Mouse (Mus musculus): Measurements from ENCODE around the gene Tspan14. TPM values are rescaled to one million over a fixed set of nuclear protein-coding genes. Genes with fewer than 3 reads are reported as not detected.
A peak's percentile ranks its signal among the peaks of the same experiment; 100 is the strongest.

Gene Tspan14
- polyA plus RNA-seq, 1 experiment from 2014 or later = 32.9 TPM

GRCm38 (mm10) chr14:40932225-40932624 is 34.4 kb downstream of the Tspan14 start:
- no peak overlapping the region for H3K9ac ChIP-seq
- H3K9me3 ChIP-seq (replicated peaks) = no peaks in the 10 kb centered on the region
- no peak overlapping the region for H3K4me3 ChIP-seq (replicated peaks)
- 83% methylated on average over 9 of the region's 9 CpGs for WGBS (ENCODE audit: insufficient replicate concordance)
- no peak overlapping the region for H3K4me2 ChIP-seq
- H3K4me1 ChIP-seq (replicated peaks) = peaks cover 94% of the 10 kb centered on the region
- H3K27ac ChIP-seq = 0 out of 2 replicates have a peak overlapping the region, but pooled peaks have one; percentile 57
- peaks cover 12% of the 10 kb centered on the region; the same call in 1 of the 2 replicates for H3K36me3 ChIP-seq
- no peak for DNase-seq
- ATAC-seq (ENCODE audit: low read depth) = no peak
- H3K27me3 ChIP-seq = no peaks in the 10 kb centered on the region

- H3K36me3 ChIP-seq = peaks cover 12% of the 10 kb centered on the region; the same call in 1 of the 2 replicates
- peak overlapping the region; percentile 57 for H3K27ac ChIP-seq
- peaks cover 94% of the 10 kb centered on the region for H3K4me1 ChIP-seq (replicated peaks)
- H3K9me3 ChIP-seq (replicated peaks) = no peaks in the 10 kb centered on the region
- no peak overlapping the region for H3K9ac ChIP-seq
- H3K27me3 ChIP-seq = no peaks in the 10 kb centered on the region
- peak overlapping the region; percentile 12; the same call in 1 of the 2 replicates for H3K4me2 ChIP-seq
- 36% methylated on average over 3 of the region's 3 CpGs for WGBS (ENCODE audit: insufficient replicate concordance)
- ATAC-seq (ENCODE audit: low read depth) (0 out of 2 replicates have a peak, but pooled peaks have one; percentile 5), DNase-seq (no peak)
- H3K4me3 ChIP-seq (replicated peaks) = no peak overlapping the region
Observed at GRCm38 (mm10) chr14:40931115-40931829, 35.3 kb downstream of the Tspan14 start.

- ATAC-seq (ENCODE audit: low read depth) (no peak), DNase-seq (no peak)
- Histone ChIP-seq H3K27ac (no peak overlapping the region), H3K36me3 (peaks cover 12% of the 10 kb centered on the region; the same call in 1 of the 2 replicates), H3K27me3 (no peaks in the 10 kb centered on the region), H3K9ac (no peak overlapping the region), H3K4me3 (replicated peaks) (no peak overlapping the region), H3K9me3 (replicated peaks) (no peaks in the 10 kb centered on the region), H3K4me2 (no peak overlapping the region), H3K4me1 (replicated peaks) (peaks cover 92% of the 10 kb centered on the region)
- 55% methylated on average over 2 of the region's 2 CpGs for WGBS (ENCODE audit: insufficient replicate concordance)
Observed at GRCm38 (mm10) chr14:40929943-40930342, 36.7 kb downstream of the Tspan14 start.

GRCm38 (mm10) chr14:40928897-40929296 is 37.7 kb downstream of the Tspan14 start:
- no peak overlapping the region for H3K4me2 ChIP-seq
- DNase-seq = no peak
- peaks cover 10% of the 10 kb centered on the region; the same call in 1 of the 2 replicates for H3K36me3 ChIP-seq
- H3K4me3 ChIP-seq (replicated peaks) = no peak overlapping the region
- H3K27ac ChIP-seq = no peak overlapping the region
- no peaks in the 10 kb centered on the region for H3K9me3 ChIP-seq (replicated peaks)
- peaks cover 92% of the 10 kb centered on the region for H3K4me1 ChIP-seq (replicated peaks)
- H3K27me3 ChIP-seq = no peaks in the 10 kb centered on the region
- ATAC-seq (ENCODE audit: low read depth) = no peak
- 71% methylated on average over 5 of the region's 5 CpGs for WGBS (ENCODE audit: insufficient replicate concordance)
- no peak overlapping the region for H3K9ac ChIP-seq

GRCm38 (mm10) chr14:40927041-40927440 is 39.6 kb downstream of the Tspan14 start:
- 52% methylated on average over 2 of the region's 2 CpGs for WGBS (ENCODE audit: insufficient replicate concordance)
- Histone ChIP-seq H3K27ac (no peak overlapping the region), H3K4me3 (replicated peaks) (no peak overlapping the region), H3K9me3 (replicated peaks) (no peaks in the 10 kb centered on the region), H3K27me3 (no peaks in the 10 kb centered on the region), H3K36me3 (peaks cover 7% of the 10 kb centered on the region; the same call in 1 of the 2 replicates), H3K4me2 (no peak overlapping the region), H3K9ac (no peak overlapping the region), H3K4me1 (replicated peaks) (peaks cover 93% of the 10 kb centered on the region)
- DNase-seq (no peak), ATAC-seq (ENCODE audit: low read depth) (peak; percentile 28; the same call in 1 of the 2 replicates)

GRCm38 (mm10) chr14:40924378-40925113 is 42.1 kb downstream of the Tspan14 start:
- 18% methylated on average over 10 of the region's 10 CpGs for WGBS (ENCODE audit: insufficient replicate concordance)
- H3K9me3 ChIP-seq (replicated peaks) = no peaks in the 10 kb centered on the region
- H3K9ac ChIP-seq = peak overlapping the region; percentile 5
- H3K4me2 ChIP-seq = peak overlapping the region; percentile 32
- H3K27ac ChIP-seq = peak overlapping the region; percentile 79
- DNase-seq = no peak
- ATAC-seq (ENCODE audit: low read depth) = peak; percentile 62
- H3K4me3 ChIP-seq (replicated peaks) = no peak overlapping the region
- peaks cover 14% of the 10 kb centered on the region; the same call in 1 of the 2 replicates for H3K36me3 ChIP-seq
- peaks cover 92% of the 10 kb centered on the region for H3K4me1 ChIP-seq (replicated peaks)
- H3K27me3 ChIP-seq = no peaks in the 10 kb centered on the region

GRCm38 (mm10) chr14:40921241-40921640 is 45.4 kb downstream of the Tspan14 start:
- Histone ChIP-seq H3K27ac (0 out of 2 replicates have a peak overlapping the region, but pooled peaks have one; percentile 29), H3K27me3 (no peaks in the 10 kb centered on the region), H3K4me1 (replicated peaks) (peaks cover 78% of the 10 kb centered on the region), H3K4me2 (no peak overlapping the region), H3K9me3 (replicated peaks) (no peaks in the 10 kb centered on the region), H3K36me3 (peaks cover 18% of the 10 kb centered on the region), H3K9ac (no peak overlapping the region), H3K4me3 (replicated peaks) (no peak overlapping the region)
- WGBS (ENCODE audit: insufficient replicate concordance) = 74% methylated on average over 1 of the region's 1 CpGs
- DNase-seq (no peak), ATAC-seq (ENCODE audit: low read depth) (no peak)

GRCm38 (mm10) chr14:40919521-40919920 is 47.1 kb downstream of the Tspan14 start:
- H3K9me3 ChIP-seq (replicated peaks) = no peaks in the 10 kb centered on the region
- peaks cover 65% of the 10 kb centered on the region for H3K4me1 ChIP-seq (replicated peaks)
- H3K9ac ChIP-seq = no peak overlapping the region
- ATAC-seq (ENCODE audit: low read depth) (no peak), DNase-seq (no peak)
- peaks cover 29% of the 10 kb centered on the region for H3K36me3 ChIP-seq
- no peak overlapping the region for H3K4me2 ChIP-seq
- no peak overlapping the region for H3K27ac ChIP-seq
- 53% methylated on average over 7 of the region's 7 CpGs for WGBS (ENCODE audit: insufficient replicate concordance)
- H3K27me3 ChIP-seq = no peaks in the 10 kb centered on the region
- H3K4me3 ChIP-seq (replicated peaks) = no peak overlapping the region

GRCm38 (mm10) chr14:40918477-40918876 is 48.1 kb downstream of the Tspan14 start:
- DNase-seq (no peak), ATAC-seq (ENCODE audit: low read depth) (0 out of 2 replicates have a peak, but pooled peaks have one; percentile 17)
- 49% methylated on average over 7 of the region's 7 CpGs for WGBS (ENCODE audit: insufficient replicate concordance)
- H3K4me2 ChIP-seq = no peak overlapping the region
- no peaks in the 10 kb centered on the region for H3K27me3 ChIP-seq
- peak overlapping the region; percentile 29; the same call in 1 of the 2 replicates for H3K27ac ChIP-seq
- no peak overlapping the region for H3K9ac ChIP-seq
- peaks cover 39% of the 10 kb centered on the region for H3K36me3 ChIP-seq
- H3K4me1 ChIP-seq (replicated peaks) = peaks cover 55% of the 10 kb centered on the region
- no peak overlapping the region for H3K4me3 ChIP-seq (replicated peaks)
- H3K9me3 ChIP-seq (replicated peaks) = no peaks in the 10 kb centered on the region

- Histone ChIP-seq H3K9ac (no peak overlapping the region), H3K27me3 (no peaks in the 10 kb centered on the region), H3K4me1 (replicated peaks) (peaks cover 49% of the 10 kb centered on the region), H3K36me3 (peaks cover 45% of the 10 kb centered on the region), H3K9me3 (replicated peaks) (no peaks in the 10 kb centered on the region), H3K27ac (no peak overlapping the region), H3K4me3 (replicated peaks) (no peak overlapping the region), H3K4me2 (no peak overlapping the region)
- DNase-seq = peak; percentile 72
- WGBS (ENCODE audit: insufficient replicate concordance) = 0% methylated on average over 1 of the region's 1 CpGs
- ATAC-seq (ENCODE audit: low read depth) = peak; percentile 45; the same call in 1 of the 2 replicates
Observed at GRCm38 (mm10) chr14:40917632-40918031, 49.0 kb downstream of the Tspan14 start.

GRCm38 (mm10) chr14:40916667-40917066 is 49.9 kb downstream of the Tspan14 start:
- H3K27ac ChIP-seq = no peak overlapping the region
- ATAC-seq (ENCODE audit: low read depth) (no peak), DNase-seq (no peak)
- H3K9ac ChIP-seq = no peak overlapping the region
- peaks cover 39% of the 10 kb centered on the region for H3K4me1 ChIP-seq (replicated peaks)
- 89% methylated on average over 15 of the region's 15 CpGs for WGBS (ENCODE audit: insufficient replicate concordance)
- no peak overlapping the region for H3K4me2 ChIP-seq
- H3K27me3 ChIP-seq = no peaks in the 10 kb centered on the region
- H3K36me3 ChIP-seq = peaks cover 48% of the 10 kb centered on the region
- H3K4me3 ChIP-seq (replicated peaks) = no peak overlapping the region
- no peaks in the 10 kb centered on the region for H3K9me3 ChIP-seq (replicated peaks)

Data from liver, embryonic 13.5 days (tissue).